Mouse (Mus musculus): Measurements from ENCODE around the gene Snx22.

DNA sequence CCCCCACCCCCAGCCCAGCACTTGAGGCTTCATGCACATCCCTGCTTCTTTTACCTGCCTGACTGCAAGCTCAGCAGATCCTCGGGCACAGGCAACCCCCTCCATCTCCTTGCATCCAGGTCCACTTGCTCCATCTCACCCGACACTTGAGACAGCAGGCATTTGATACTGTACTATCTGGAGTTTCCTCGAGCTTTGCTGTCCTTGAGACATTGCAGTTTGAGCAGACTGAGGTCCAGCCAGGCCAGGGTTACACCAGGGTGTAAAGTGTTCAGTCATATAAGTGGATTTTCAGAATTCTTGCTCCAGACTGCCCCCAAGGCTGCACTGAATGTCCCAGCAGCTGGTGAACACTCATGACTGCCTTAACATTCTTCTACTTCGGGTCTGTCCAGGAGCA, 27.2 kb downstream of the Snx22 start:
- TF ChIP-seq ZC3H11A (IDR thresholded peaks at IDR 0.05; ENCODE audit: low read depth, low read length) (no peak), POLR2AphosphoS5 (IDR thresholded peaks at IDR 0.05; ENCODE audit: borderline replicate concordance, low read depth, low read length) (no peak), ZMIZ1 (IDR thresholded peaks at IDR 0.05; ENCODE audit: low read depth, low read length) (no peak), GABPA (IDR thresholded peaks at IDR 0.05; ENCODE audit: low read depth, low read length) (no peak)

All from MEL (cell line).